Mouse (Mus musculus) stomach, postnatal 0 days (tissue): Measurements from ENCODE around the gene Flt3. TPM values are rescaled to one million over a fixed set of nuclear protein-coding genes. Genes with fewer than 3 reads are reported as not detected.

Source experiments
- ATAC-seq: fragments of 200-750 bp; cut with Nextera tagmentation; 2 replicates; pipeline ENCODE4 v1.8.0; 2017; ENCODE audit not compliant: low FRiP score, low TSS enrichment
- DNase-seq: peaks from one replicate; pipeline ENCODE4 v3.0.0-alpha.2; 2016; ENCODE audit warnings: low spot score
- H3K27ac ChIP-seq: fragments of 300-500 bp; sonication (generic); replicated peaks from 2 replicates; pipeline ENCODE4 v1.5.1; 2014; ENCODE audit warnings: mild to moderate bottlenecking, control low read depth
- H3K27me3 ChIP-seq: fragments of 300-500 bp; sonication (generic); 2 replicates; pipeline ENCODE4 v1.6.1; 2014; ENCODE audit warnings: low read length; ENCODE audit not compliant: control insufficient read depth, insufficient read depth
- H3K36me3 ChIP-seq: fragments of 300-500 bp; sonication (generic); 2 replicates; pipeline ENCODE4 v1.6.1; 2014; ENCODE audit warnings: low read length, mixed read lengths; ENCODE audit not compliant: control insufficient read depth, insufficient read depth
- H3K4me1 ChIP-seq: fragments of 300-500 bp; sonication (generic); replicated peaks from 2 replicates; pipeline ENCODE4 v1.6.1; 2014; ENCODE audit warnings: antibody characterized with exemption; ENCODE audit not compliant: control insufficient read depth, insufficient read depth
- H3K4me2 ChIP-seq: fragments of 300-500 bp; sonication (generic); replicated peaks from 2 replicates; pipeline ENCODE4 v1.6.1; 2014; ENCODE audit warnings: low read depth, mild to moderate bottlenecking, control low read depth, moderate library complexity
- H3K4me3 ChIP-seq: fragments of 300-500 bp; sonication (generic); 2 replicates; pipeline ENCODE4 v1.5.1; 2014; ENCODE audit warnings: low read depth, low read length, control low read depth
- H3K9ac ChIP-seq: fragments of 300-500 bp; sonication (generic); 2 replicates; pipeline ENCODE4 v1.6.1; 2014; ENCODE audit warnings: mild to moderate bottlenecking, low read length, control low read depth, mixed read lengths
- H3K9me3 ChIP-seq: fragments of 300-500 bp; sonication (generic); 2 replicates; pipeline ENCODE4 v1.6.1; 2016; ENCODE audit warnings: low read length; ENCODE audit not compliant: control insufficient read depth
- CTCF ChIP-seq: IDR thresholded peaks from 2 replicates; pipeline ENCODE4 v1.5.1; 2016; ENCODE audit warnings: antibody characterized with exemption, low read depth, mild to moderate bottlenecking, moderate library complexity
- EP300 ChIP-seq: optimal IDR thresholded peaks from 2 replicates; pipeline ENCODE3; 2016; ENCODE audit warnings: antibody characterized with exemption
- WGBS: fragments of 180-500 bp; shearing (Covaris S2); extraction: QIAGEN DNeasy Blood & Tissue Kit; methylation state at CpG from one replicate; pipeline ENCODE4 v1.1.7; 2014; 5-methylcytosine and 5-hydroxymethylcytosine counted together
- polyA plus RNA-seq: library from polyadenylated mRNA; unstranded; fragments of >200 nt; fragmentation: Nextera tagmentation; extraction: Ambion mirVana; gene quantifications from 2 replicates; pipeline ENCODE4 v1.2.1, GENCODE M21; 2015

The Flt3 gene
- polyA plus RNA-seq, 1 experiment from 2014 or later, result 0.10 TPM

DNA sequence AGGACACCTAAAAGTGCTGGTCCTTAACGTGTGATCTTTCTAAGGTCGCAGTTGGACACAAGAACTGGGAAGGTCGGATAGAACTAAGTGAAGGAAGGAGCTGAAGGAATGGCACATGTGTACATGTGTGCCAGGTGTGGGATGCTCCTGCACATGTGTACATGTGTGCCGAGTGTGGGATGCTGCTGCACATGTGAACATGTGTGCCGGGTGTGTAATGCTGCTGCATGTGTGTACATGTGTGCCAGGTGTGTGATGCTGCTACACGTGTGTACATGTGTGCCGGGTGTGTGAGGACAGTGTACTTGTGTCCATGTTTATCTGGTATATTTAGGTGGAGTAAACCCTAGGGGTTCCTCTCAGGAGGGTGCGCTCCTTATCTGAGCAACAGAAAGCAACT is 32.6 kb upstream of the Flt3 start:
- ATAC-seq (no peak), DNase-seq (peak; percentile 10)
- Histone ChIP-seq H3K4me2 (no peak overlapping the region), H3K9me3 (no peaks in the 10 kb centered on the region), H3K4me3 (no peak overlapping the region), H3K27ac (no peak overlapping the region), H3K9ac (no peak overlapping the region), H3K36me3 (no peaks in the 10 kb centered on the region), H3K4me1 (peaks cover 14% of the 10 kb centered on the region), H3K27me3 (no peaks in the 10 kb centered on the region)
- WGBS, result 84% methylated on average over 8 of the region's 8 CpGs
- TF ChIP-seq EP300 (no peak), CTCF (no peak)

DNA sequence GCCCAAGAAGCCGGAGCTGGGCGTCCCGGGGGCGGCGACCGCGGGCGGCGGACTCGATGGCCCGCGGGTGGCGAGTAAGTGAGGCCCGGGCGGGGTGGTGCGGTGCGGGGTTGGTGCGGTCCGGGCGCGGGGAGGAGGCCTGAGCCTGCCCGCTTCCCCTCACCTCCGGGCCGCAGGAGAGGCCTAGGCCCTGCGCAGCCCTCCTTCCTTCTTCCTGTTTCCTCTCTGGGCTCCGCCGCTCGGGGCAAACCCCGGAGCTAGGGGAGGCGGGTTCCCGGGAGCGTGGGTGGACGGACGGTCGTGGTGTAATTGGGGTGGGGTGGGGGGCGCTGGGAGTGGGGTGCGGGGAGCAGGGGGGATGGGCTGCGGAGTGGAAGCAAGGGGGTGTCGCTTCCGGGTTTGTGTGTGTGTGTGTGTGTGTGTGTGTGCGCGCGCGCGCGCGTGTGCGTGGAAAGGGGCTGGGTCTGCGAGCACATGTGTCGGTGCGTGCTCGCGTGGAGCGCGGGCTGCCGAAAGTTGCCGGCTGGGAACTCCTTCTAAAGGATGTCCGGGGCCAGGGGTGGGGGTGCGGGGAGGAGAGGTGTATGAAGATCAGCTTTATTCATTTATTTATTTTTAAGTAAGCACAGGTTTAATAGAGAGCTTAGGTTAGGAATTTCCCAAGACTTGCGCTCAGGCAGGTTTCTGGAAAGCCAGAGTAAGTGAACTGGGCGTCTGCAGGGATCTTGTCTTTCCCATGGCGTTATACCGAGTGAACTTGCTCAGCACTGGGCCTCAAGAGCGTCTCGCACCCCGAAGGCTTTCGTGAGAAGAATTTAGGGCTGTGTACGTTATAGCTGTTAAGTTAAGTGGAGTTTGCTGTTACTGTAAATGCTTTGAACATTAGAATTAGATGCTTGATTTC is 30.9 kb upstream of the Flt3 start:
- H3K4me1 ChIP-seq, result peaks cover 8% of the 10 kb centered on the region
- DNase-seq (peak; percentile 81), ATAC-seq (peak; percentile 73)
- no peaks in the 10 kb centered on the region for H3K36me3 ChIP-seq
- no peak for TF ChIP-seq EP300
- TF ChIP-seq CTCF, result no peak
- H3K4me3 ChIP-seq, result peak overlapping the region; percentile 98
- peak overlapping the region; percentile 99 for H3K9ac ChIP-seq
- H3K27ac ChIP-seq, result peak overlapping the region; percentile 100
- no peaks in the 10 kb centered on the region for H3K9me3 ChIP-seq
- no peaks in the 10 kb centered on the region for H3K27me3 ChIP-seq
- peak overlapping the region; percentile 73 for H3K4me2 ChIP-seq
- WGBS, result under 1% methylated on average over 40 of the region's 68 CpGs

DNA sequence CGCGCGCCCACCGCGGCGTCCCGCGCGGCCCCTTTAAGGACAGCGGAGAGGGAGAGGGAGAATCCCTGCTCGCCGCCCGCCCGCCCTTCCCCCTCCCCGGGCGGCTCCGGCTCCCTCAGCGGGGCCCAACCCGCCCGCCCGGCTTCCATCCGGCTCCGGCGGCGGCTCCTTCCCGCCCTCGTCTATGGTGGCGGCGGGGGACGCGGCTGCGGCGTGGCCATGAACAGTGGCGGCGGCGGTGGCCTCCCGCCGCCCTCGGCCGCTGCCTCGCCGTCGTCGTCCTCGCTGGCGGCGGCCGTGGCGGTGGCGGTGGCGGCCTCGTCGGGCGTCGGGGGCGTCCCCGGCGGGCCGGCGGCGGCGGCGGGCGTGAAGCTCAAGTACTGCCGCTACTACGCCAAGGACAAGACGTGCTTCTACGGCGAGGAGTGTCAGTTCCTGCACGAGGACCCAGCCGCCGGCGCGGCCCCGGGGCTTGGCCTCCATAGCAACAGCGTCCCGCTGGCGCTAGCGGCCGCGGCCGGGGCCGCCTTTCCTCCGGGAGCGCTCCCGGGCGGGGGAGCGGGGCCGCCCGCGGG is 30.2 kb upstream of the Flt3 start:
- Histone ChIP-seq H3K27ac (peak overlapping the region; percentile 100), H3K4me1 (peaks cover 5% of the 10 kb centered on the region), H3K27me3 (no peaks in the 10 kb centered on the region), H3K4me3 (peak overlapping the region; percentile 98), H3K36me3 (no peaks in the 10 kb centered on the region), H3K4me2 (peak overlapping the region; percentile 73), H3K9ac (peak overlapping the region; percentile 99), H3K9me3 (no peaks in the 10 kb centered on the region)
- ATAC-seq (peak; percentile 88), DNase-seq (peak; percentile 64)
- under 1% methylated on average over 45 of the region's 91 CpGs for WGBS
- no peak for TF ChIP-seq EP300

DNA sequence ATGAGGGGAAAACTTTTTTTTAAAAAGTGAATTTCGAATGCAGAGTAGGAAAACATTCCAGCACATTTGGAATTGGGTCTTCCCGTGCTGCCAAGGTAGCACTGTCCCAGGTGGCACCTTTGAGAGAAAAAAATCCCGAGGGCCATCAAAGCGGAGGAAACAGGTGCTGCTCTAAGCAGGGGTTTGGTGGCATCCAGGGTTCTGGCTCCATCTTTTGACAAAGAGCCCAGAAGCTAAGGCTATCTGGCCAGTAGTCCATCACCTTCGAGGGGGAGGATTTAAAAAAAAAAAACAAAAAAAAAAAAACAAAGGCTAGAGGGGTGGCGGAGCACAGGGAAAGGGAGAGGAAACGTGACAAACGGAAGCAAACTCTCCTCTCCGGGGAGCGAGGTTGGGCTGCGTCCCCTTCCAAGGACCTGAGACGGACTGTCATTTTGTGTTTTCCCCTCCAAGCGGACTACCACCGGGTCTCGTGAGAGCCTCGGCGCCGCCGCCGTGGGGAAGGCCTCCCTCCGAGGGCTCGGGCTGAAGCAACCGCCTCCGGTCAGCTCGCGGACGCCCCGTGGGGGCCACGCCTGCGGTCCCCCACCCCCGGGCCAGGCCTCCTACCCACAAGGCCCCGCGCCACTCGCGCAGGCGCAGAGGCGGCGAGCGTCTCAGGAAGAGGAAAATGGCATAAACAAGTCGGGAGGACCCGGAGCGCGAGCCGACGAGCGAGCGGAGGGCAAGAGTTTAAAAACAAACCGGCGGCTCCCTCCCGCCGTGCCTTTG is 29.4 kb upstream of the Flt3 start, which contains the start of gene Pan3:
TSS of gene Pan3 (plus strand) at position 627 of the 771 bp plus-strand sequence.
- no peaks in the 10 kb centered on the region for H3K27me3 ChIP-seq
- DNase-seq, result peak; percentile 95
- peaks cover 2% of the 10 kb centered on the region for H3K4me1 ChIP-seq
- no peaks in the 10 kb centered on the region for H3K36me3 ChIP-seq
- no peaks in the 10 kb centered on the region for H3K9me3 ChIP-seq
- TF ChIP-seq EP300 (no peak), CTCF (no peak)
- peak within 1 kb of the TSS; percentile 98 for H3K4me3 ChIP-seq
- H3K4me2 ChIP-seq, result peak within 1 kb of the TSS; percentile 73
- peak within 1 kb of the TSS; percentile 100 for H3K27ac ChIP-seq
- ATAC-seq, result peak; percentile 91
- peak within 1 kb of the TSS; percentile 99 for H3K9ac ChIP-seq
- WGBS, result under 1% methylated on average over 33 of the region's 51 CpGs

DNA sequence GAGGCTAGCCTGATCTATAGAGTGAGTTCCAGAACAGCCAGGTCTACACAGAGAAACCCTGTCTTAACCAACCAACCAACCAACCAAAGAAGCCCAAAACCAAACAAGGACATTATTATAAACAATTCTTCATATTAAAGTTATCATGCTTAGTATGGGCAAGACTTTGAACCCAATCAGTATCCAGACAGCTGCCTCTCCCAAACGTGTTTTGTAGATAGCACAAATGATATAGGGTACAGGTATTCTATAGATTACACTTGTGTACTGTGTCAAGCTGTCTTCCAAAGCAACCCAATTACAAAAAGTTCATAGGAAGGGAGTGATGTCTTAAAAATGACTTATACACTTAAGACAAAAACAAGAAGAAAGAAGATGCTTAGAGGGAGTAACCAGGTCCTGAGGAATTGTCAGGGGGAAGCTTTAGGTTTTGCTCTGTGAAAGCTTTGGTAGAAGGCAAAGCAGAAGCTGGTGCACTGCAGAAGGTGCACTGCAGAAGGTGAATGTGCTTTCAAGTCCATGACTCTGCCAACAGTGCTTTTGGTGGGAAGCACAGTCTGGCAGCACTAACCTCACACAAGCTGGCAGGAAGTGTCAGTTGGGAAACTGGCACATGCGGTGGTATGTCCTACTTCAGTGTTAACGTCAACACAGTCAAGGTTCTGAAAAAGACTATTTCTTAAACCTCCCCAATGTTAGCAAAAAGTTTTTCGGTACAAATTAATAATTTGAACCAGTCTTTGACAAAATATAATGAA is 25.9 kb upstream of the Flt3 start:
- Histone ChIP-seq H3K4me3 (no peak overlapping the region), H3K36me3 (no peaks in the 10 kb centered on the region), H3K27me3 (no peaks in the 10 kb centered on the region), H3K9me3 (no peaks in the 10 kb centered on the region), H3K9ac (no peak overlapping the region), H3K27ac (no peak overlapping the region), H3K4me2 (no peak overlapping the region), H3K4me1 (no peaks in the 10 kb centered on the region; the same call in 1 of the 2 replicates)
- ATAC-seq, result no peak
- no peak for TF ChIP-seq CTCF
- no peak for TF ChIP-seq EP300
- DNase-seq, result no peak
- 65% methylated on average over 4 of the region's 4 CpGs for WGBS
